Mouse (Mus musculus): ENCODE data around the gene Slf1.

DNA sequence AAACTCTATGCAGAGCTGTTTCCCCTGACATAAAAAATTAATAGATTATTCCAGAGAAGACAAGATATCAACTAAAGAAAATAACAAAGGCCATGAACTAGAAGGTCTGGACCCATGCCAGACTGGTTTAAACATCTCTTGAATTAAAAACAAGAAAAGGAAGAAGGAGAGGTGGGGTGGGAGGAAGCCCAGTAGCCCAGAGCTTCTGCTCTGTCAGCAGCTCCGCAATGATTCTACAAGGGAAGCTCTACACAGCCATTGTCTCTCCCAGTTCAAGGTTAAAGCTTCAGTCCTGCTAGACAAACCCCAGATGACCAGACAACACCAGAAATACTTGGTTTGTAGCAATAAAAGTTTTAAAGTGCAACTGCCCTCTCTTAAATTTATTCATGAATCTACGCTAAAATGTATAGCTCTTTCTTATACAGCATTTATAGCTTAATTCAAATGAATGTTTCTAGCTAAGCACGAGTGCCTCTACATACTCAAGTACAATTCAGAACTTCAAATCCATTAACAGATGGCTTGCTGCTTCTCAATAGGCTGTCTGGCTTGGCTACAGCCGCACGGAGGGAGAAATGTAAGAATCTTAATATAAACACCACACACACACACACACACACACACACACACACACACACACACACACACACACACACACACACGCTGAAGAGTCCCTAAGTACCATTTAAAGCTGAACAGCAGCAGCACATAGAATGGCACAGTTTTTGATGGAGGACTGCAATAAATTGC, 87.9 kb downstream of the Slf1 start:
- no peak for TF ChIP-seq CTCF (IDR thresholded peaks at IDR 0.05; ENCODE audit: borderline replicate concordance, extremely low read depth, insufficient read depth, insufficient read length)
- TF ChIP-seq POLR2A (IDR thresholded peaks at IDR 0.05; ENCODE audit: borderline replicate concordance, extremely low read depth, insufficient read depth, insufficient read length, poor library complexity, severe bottlenecking) = no peak

All from brain, embryonic 14.5 days (tissue).